Mouse (Mus musculus) stomach, postnatal 0 days (tissue): Measurements from ENCODE around the gene Extl2. TPM values are rescaled to one million over a fixed set of nuclear protein-coding genes. Genes with fewer than 3 reads are reported as not detected.

Source experiments
- ATAC-seq: fragments of 200-750 bp; cut with Nextera tagmentation; 2 replicates; pipeline ENCODE4 v1.8.0; 2017; ENCODE audit not compliant: low FRiP score, low TSS enrichment
- DNase-seq: peaks from one replicate; pipeline ENCODE4 v3.0.0-alpha.2; 2016; ENCODE audit warnings: low spot score
- H3K27ac ChIP-seq: fragments of 300-500 bp; sonication (generic); replicated peaks from 2 replicates; pipeline ENCODE4 v1.5.1; 2014; ENCODE audit warnings: mild to moderate bottlenecking, control low read depth
- H3K27me3 ChIP-seq: fragments of 300-500 bp; sonication (generic); 2 replicates; pipeline ENCODE4 v1.6.1; 2014; ENCODE audit warnings: low read length; ENCODE audit not compliant: control insufficient read depth, insufficient read depth
- H3K36me3 ChIP-seq: fragments of 300-500 bp; sonication (generic); 2 replicates; pipeline ENCODE4 v1.6.1; 2014; ENCODE audit warnings: low read length, mixed read lengths; ENCODE audit not compliant: control insufficient read depth, insufficient read depth
- H3K4me1 ChIP-seq: fragments of 300-500 bp; sonication (generic); replicated peaks from 2 replicates; pipeline ENCODE4 v1.6.1; 2014; ENCODE audit warnings: antibody characterized with exemption; ENCODE audit not compliant: control insufficient read depth, insufficient read depth
- H3K4me2 ChIP-seq: fragments of 300-500 bp; sonication (generic); replicated peaks from 2 replicates; pipeline ENCODE4 v1.6.1; 2014; ENCODE audit warnings: low read depth, mild to moderate bottlenecking, control low read depth, moderate library complexity
- H3K4me3 ChIP-seq: fragments of 300-500 bp; sonication (generic); 2 replicates; pipeline ENCODE4 v1.5.1; 2014; ENCODE audit warnings: low read depth, low read length, control low read depth
- H3K9ac ChIP-seq: fragments of 300-500 bp; sonication (generic); 2 replicates; pipeline ENCODE4 v1.6.1; 2014; ENCODE audit warnings: mild to moderate bottlenecking, low read length, control low read depth, mixed read lengths
- H3K9me3 ChIP-seq: fragments of 300-500 bp; sonication (generic); 2 replicates; pipeline ENCODE4 v1.6.1; 2016; ENCODE audit warnings: low read length; ENCODE audit not compliant: control insufficient read depth
- CTCF ChIP-seq: IDR thresholded peaks from 2 replicates; pipeline ENCODE4 v1.5.1; 2016; ENCODE audit warnings: antibody characterized with exemption, low read depth, mild to moderate bottlenecking, moderate library complexity
- EP300 ChIP-seq: optimal IDR thresholded peaks from 2 replicates; pipeline ENCODE3; 2016; ENCODE audit warnings: antibody characterized with exemption
- WGBS: fragments of 180-500 bp; shearing (Covaris S2); extraction: QIAGEN DNeasy Blood & Tissue Kit; methylation state at CpG from one replicate; pipeline ENCODE4 v1.1.7; 2014; 5-methylcytosine and 5-hydroxymethylcytosine counted together
- polyA plus RNA-seq: library from polyadenylated mRNA; unstranded; fragments of >200 nt; fragmentation: Nextera tagmentation; extraction: Ambion mirVana; gene quantifications from 2 replicates; pipeline ENCODE4 v1.2.1, GENCODE M21; 2015

Extl2 gene
- polyA plus RNA-seq, 1 experiment from 2014 or later = 14.1 TPM

GRCm38 (mm10) chr3:116016116-116016515 is 8.9 kb downstream of the Extl2 start:
- H3K27me3 ChIP-seq = no peaks in the 10 kb centered on the region
- no peak overlapping the region for H3K4me3 ChIP-seq
- ATAC-seq = no peak

GRCm38 (mm10) chr3:116018606-116019005 is 11.3 kb downstream of the Extl2 start:
- no peak for TF ChIP-seq EP300
- no peak for TF ChIP-seq CTCF
- Histone ChIP-seq H3K27me3 (no peaks in the 10 kb centered on the region), H3K4me2 (no peak overlapping the region), H3K4me3 (no peak overlapping the region), H3K27ac (no peak overlapping the region), H3K9ac (no peak overlapping the region), H3K9me3 (no peaks in the 10 kb centered on the region), H3K4me1 (no peaks in the 10 kb centered on the region), H3K36me3 (no peaks in the 10 kb centered on the region)
- DNase-seq (no peak), ATAC-seq (no peak)
- WGBS = 63% methylated on average over 4 of the region's 4 CpGs

More at GRCm38 (mm10) chr3:116016116-116016515, 8.9 kb downstream of the Extl2 start:
- Histone ChIP-seq H3K9ac (no peak overlapping the region), H3K9me3 (no peaks in the 10 kb centered on the region), H3K36me3 (no peaks in the 10 kb centered on the region), H3K27ac (no peak overlapping the region), H3K4me2 (no peak overlapping the region), H3K4me1 (no peaks in the 10 kb centered on the region)
- WGBS = 95% methylated on average over 13 of the region's 13 CpGs
- TF ChIP-seq CTCF (no peak), EP300 (no peak)
- no peak for DNase-seq

- Histone ChIP-seq H3K4me3 (no peak overlapping the region), H3K27me3 (no peaks in the 10 kb centered on the region), H3K4me1 (no peaks in the 10 kb centered on the region), H3K9ac (no peak overlapping the region), H3K36me3 (no peaks in the 10 kb centered on the region), H3K27ac (no peak overlapping the region), H3K4me2 (no peak overlapping the region), H3K9me3 (no peaks in the 10 kb centered on the region)
- no peak for TF ChIP-seq EP300
- TF ChIP-seq CTCF = no peak
- DNase-seq (no peak), ATAC-seq (no peak)
- 91% methylated on average over 5 of the region's 5 CpGs for WGBS
Observed at GRCm38 (mm10) chr3:116019136-116019535, 11.9 kb downstream of the Extl2 start.

GRCm38 (mm10) chr3:116024236-116024635 is 17.0 kb downstream of the Extl2 start:
- Histone ChIP-seq H3K9ac (no peak overlapping the region), H3K4me1 (no peaks in the 10 kb centered on the region), H3K4me2 (no peak overlapping the region), H3K9me3 (no peaks in the 10 kb centered on the region), H3K27ac (no peak overlapping the region), H3K27me3 (no peaks in the 10 kb centered on the region), H3K36me3 (no peaks in the 10 kb centered on the region; the same call in 1 of the 2 replicates), H3K4me3 (no peak overlapping the region)
- ATAC-seq (no peak), DNase-seq (no peak)
- 94% methylated on average over 12 of the region's 12 CpGs for WGBS
- no peak for TF ChIP-seq EP300
- no peak for TF ChIP-seq CTCF

GRCm38 (mm10) chr3:116024669-116025068 is 17.4 kb downstream of the Extl2 start:
- H3K36me3 ChIP-seq = no peaks in the 10 kb centered on the region; the same call in 1 of the 2 replicates
- ATAC-seq (no peak), DNase-seq (no peak)
- no peak overlapping the region for H3K9ac ChIP-seq
- H3K27me3 ChIP-seq = no peaks in the 10 kb centered on the region
- no peaks in the 10 kb centered on the region for H3K9me3 ChIP-seq
- 81% methylated on average over 5 of the region's 5 CpGs for WGBS
- H3K4me1 ChIP-seq = no peaks in the 10 kb centered on the region
- no peak overlapping the region for H3K4me2 ChIP-seq
- TF ChIP-seq EP300 = no peak
- TF ChIP-seq CTCF = no peak
- no peak overlapping the region for H3K27ac ChIP-seq
- no peak overlapping the region for H3K4me3 ChIP-seq

- ATAC-seq (no peak), DNase-seq (no peak)
- WGBS = 85% methylated on average over 10 of the region's 10 CpGs
- Histone ChIP-seq H3K9ac (no peak overlapping the region), H3K4me3 (no peak overlapping the region), H3K27ac (no peak overlapping the region), H3K4me1 (no peaks in the 10 kb centered on the region), H3K9me3 (no peaks in the 10 kb centered on the region), H3K27me3 (no peaks in the 10 kb centered on the region), H3K4me2 (no peak overlapping the region), H3K36me3 (no peaks in the 10 kb centered on the region; the same call in 1 of the 2 replicates)
- TF ChIP-seq EP300 (no peak), CTCF (no peak)
Observed at GRCm38 (mm10) chr3:116025701-116026100, 18.4 kb downstream of the Extl2 start.
